In genomic region chr5:31470334-31470733, GRCm38 (mm10) we compare ENCODE assay signal across 9 mouse cellular contexts. TPM values are rescaled to one million over a fixed set of nuclear protein-coding genes. Genes with fewer than 3 reads are reported as not detected.
DNase-seq lines count a peak whose midpoint lies in the region; ATAC-seq and TF ChIP-seq lines count a peak whose summit lies in the region.
"Had no signal": no experiment of that assay in that cellular context is flagged by ENCODE, and none has a peak within 500 bp of the region (broad histone marks: within the 10 kb centered on the region; RNA-seq: fewer than 3 reads in every experiment).

No protein-coding gene starts in this region.

- no peak overlapping the region for H3K9ac ChIP-seq in kidney, embryonic 16.5 days (replicated peaks; ENCODE audit: low read length)
- H3K9ac ChIP-seq in CH12.LX (ENCODE audit: insufficient read depth, low read depth) = no peak overlapping the region
- no peak overlapping the region for H3K9ac ChIP-seq in embryonic facial prominence, embryonic 14.5 days (ENCODE audit: low read depth, low read length)
- H3K9ac ChIP-seq: limb, embryonic 13.5 days had no signal

- no peaks in the 10 kb centered on the region for H3K4me1 ChIP-seq in kidney, embryonic 16.5 days (ENCODE audit: insufficient read depth, low read length)
- H3K4me1 ChIP-seq in CH12.LX (ENCODE audit: control insufficient read depth in 1 of 2, insufficient read depth in 2 of 2) = peaks cover 0 to 6% of the 10 kb centered on the region in 2 experiments; a peak in 1 of 4 replicates
- H3K4me1 ChIP-seq in embryonic facial prominence, embryonic 14.5 days (ENCODE audit: control insufficient read depth, insufficient read depth, low read length) = no peaks in the 10 kb centered on the region
- no peaks in the 10 kb centered on the region for H3K4me1 ChIP-seq in lung, adult 2 months (ENCODE audit: control insufficient read depth, insufficient read depth, low read length)
- no peaks in the 10 kb centered on the region for H3K4me1 ChIP-seq in small intestine, adult 2 months (ENCODE audit: control insufficient read depth, insufficient read depth, insufficient read length, low read length)
- H3K4me1 ChIP-seq: limb, embryonic 13.5 days had no signal

- H3K27ac ChIP-seq in kidney, embryonic 16.5 days (ENCODE audit: low read length) = no peak overlapping the region
- no peak overlapping the region for H3K27ac ChIP-seq in CH12.LX (ENCODE audit: insufficient read depth, low read depth)
- no peak overlapping the region for H3K27ac ChIP-seq in embryonic facial prominence, embryonic 14.5 days (replicated peaks; ENCODE audit: low read depth, low read length)
- no peak overlapping the region for H3K27ac ChIP-seq in small intestine, adult 2 months (ENCODE audit: insufficient read depth, low read depth, low read length)
- H3K27ac ChIP-seq: limb, embryonic 13.5 days had no signal

- 73% methylated on average over 7 of the region's 7 CpGs for WGBS in kidney, embryonic 16.5 days
- 73% methylated on average over 7 of the region's 7 CpGs for WGBS in embryonic facial prominence, embryonic 14.5 days
- WGBS in lung, adult 2 months = 58% methylated on average over 7 of the region's 7 CpGs
- WGBS in small intestine, adult 2 months = 76% methylated on average over 7 of the region's 7 CpGs

- H3K36me3 ChIP-seq in kidney, embryonic 16.5 days (ENCODE audit: insufficient read depth, low read length) = peaks cover 61% of the 10 kb centered on the region
- peaks cover 68 to 90% of the 10 kb centered on the region in 2 experiments for H3K36me3 ChIP-seq in CH12.LX (replicated peaks in 1 of 2; ENCODE audit: control insufficient read depth in 1 of 2, insufficient read depth in 1 of 2, low read length in 1 of 2)
- H3K36me3 ChIP-seq in embryonic facial prominence, embryonic 14.5 days (ENCODE audit: control insufficient read depth, insufficient read depth, low read length) = peaks cover 90% of the 10 kb centered on the region
- peaks cover 55% of the 10 kb centered on the region for H3K36me3 ChIP-seq in small intestine, adult 2 months (ENCODE audit: control insufficient read depth, insufficient read depth, low read length)

- TF ChIP-seq EP300 in CH12.LX (IDR thresholded peaks at IDR 0.05; ENCODE audit: low read length) = no peak

- no peaks in the 10 kb centered on the region for H3K79me2 ChIP-seq in CH12.LX (replicated peaks; ENCODE audit: control insufficient read depth, extremely low read depth, insufficient read depth, poor library complexity, severe bottlenecking)

- no peak for TF ChIP-seq POLR2A in CH12.LX (IDR thresholded peaks at IDR 0.05; ENCODE audit: low read depth, low read length)
- no peak for TF ChIP-seq POLR2A in lung, adult 2 months (IDR thresholded peaks at IDR 0.05; ENCODE audit: borderline replicate concordance, extremely low read depth, low read depth, low read length)
- no peak for TF ChIP-seq POLR2A in small intestine, adult 2 months (IDR thresholded peaks at IDR 0.05; ENCODE audit: low read depth, low read length)

- TF ChIP-seq CTCF in CH12.LX (conservative IDR thresholded peaks at IDR 0.05 in 1 of 2, IDR thresholded peaks at IDR 0.05 in 1 of 2; ENCODE audit: low read depth in 2 of 2, low read length in 2 of 2) = peak; percentile 59 to 64
- TF ChIP-seq CTCF in lung, adult 2 months (IDR thresholded peaks at IDR 0.05; ENCODE audit: insufficient read depth, low read length) = peak; percentile 53
- peak; percentile 56; the same call in 1 of the 2 replicates for TF ChIP-seq CTCF in small intestine, adult 2 months (IDR thresholded peaks at IDR 0.05; ENCODE audit: extremely low read depth, insufficient read length, insufficient replicate concordance, low read depth, low read length)

- no peak for ATAC-seq in kidney, embryonic 16.5 days (ENCODE audit: low FRiP score, low TSS enrichment)
- no peak for ATAC-seq in embryonic facial prominence, embryonic 14.5 days (ENCODE audit: low read depth)
- ATAC-seq in erythroid progenitor cell, adult 5-6 weeks (replicated peaks; ENCODE audit: low FRiP score, poor library complexity, severe bottlenecking) = no peak

- TF ChIP-seq RAD21 in CH12.LX (IDR thresholded peaks at IDR 0.05; ENCODE audit: low read depth, low read length) = peak; percentile 27

- DNase-seq in kidney, adult 18-20 months = peak; percentile 47
- DNase-seq in CH12.LX (ENCODE audit: extremely low read depth) (peak; percentile 57), R1 (ENCODE audit: low read depth, low spot score) (peak; percentile 80)
- DNase-seq in embryonic facial prominence, embryonic 14.5 days (ENCODE audit: low spot score) = peak; percentile 14
- DNase-seq in lung, adult 2 months = peak; percentile 54

- no peaks in the 10 kb centered on the region for H3K9me3 ChIP-seq in kidney, embryonic 16.5 days (ENCODE audit: low read length)
- H3K9me3 ChIP-seq in CH12.LX (replicated peaks; ENCODE audit: low read length) = peaks cover 8% of the 10 kb centered on the region
- no peaks in the 10 kb centered on the region for H3K9me3 ChIP-seq in embryonic facial prominence, embryonic 14.5 days (ENCODE audit: control insufficient read depth, low read length)
- H3K9me3 ChIP-seq: limb, embryonic 13.5 days had no signal

- in situ Hi-C loops in CH12.LX (cut with MboI; ENCODE audit: low pct_ligation_motif_present, low pct_unique_long_range_greater_than_20kb, low sequenced_read_pairs) = no loop called here

- H3K4me3 ChIP-seq in kidney, embryonic 16.5 days (ENCODE audit: low read length) = no peak overlapping the region
- H3K4me3 ChIP-seq in CH12.LX (replicated peaks in 1 of 3; ENCODE audit: low read depth in 2 of 3, low read length in 2 of 3, poor library complexity in 1 of 3) = no peak overlapping the region
- H3K4me3 ChIP-seq in embryonic facial prominence, embryonic 14.5 days (ENCODE audit: low read depth, low read length) = no peak overlapping the region
- no peak overlapping the region for H3K4me3 ChIP-seq in lung, adult 2 months (replicated peaks; ENCODE audit: extremely low read depth, low read depth, low read length)
- H3K4me3 ChIP-seq in small intestine, adult 2 months (ENCODE audit: low read depth, low read length) = no peak overlapping the region
- H3K4me3 ChIP-seq: limb, embryonic 13.5 days had no signal

- H3K27me3 ChIP-seq in kidney, embryonic 16.5 days (ENCODE audit: insufficient read depth, low read length) = no peaks in the 10 kb centered on the region
- no peaks in the 10 kb centered on the region for H3K27me3 ChIP-seq in CH12.LX (replicated peaks)
- H3K27me3 ChIP-seq in embryonic facial prominence, embryonic 14.5 days (replicated peaks; ENCODE audit: control insufficient read depth, insufficient read depth, low read length) = no peaks in the 10 kb centered on the region
- no peaks in the 10 kb centered on the region for H3K27me3 ChIP-seq in small intestine, adult 2 months (ENCODE audit: control insufficient read depth, insufficient read depth, low read length)
- H3K27me3 ChIP-seq: limb, embryonic 13.5 days had no signal

- dilution Hi-C loops in CH12.LX (cut with MboI; ENCODE audit: extremely low pct_ligation_motif_present, extremely low pct_unique_long_range_greater_than_20kb, low sequenced_read_pairs) = no loop called here

- no peak overlapping the region for H3K4me2 ChIP-seq in kidney, embryonic 16.5 days (replicated peaks; ENCODE audit: low read depth, low read length)
- H3K4me2 ChIP-seq in CH12.LX (ENCODE audit: insufficient read depth, low read depth, poor library complexity, severe bottlenecking) = no peak overlapping the region
- H3K4me2 ChIP-seq in embryonic facial prominence, embryonic 14.5 days (ENCODE audit: low read depth, low read length) = no peak overlapping the region
- H3K4me2 ChIP-seq: limb, embryonic 13.5 days had no signal

RNA-seq across cellular contexts. Expression of gene 4930548H24Rik, which starts 15.2 kb away (rescaled TPM):
- 0.17 TPM in 1 of 2 replicates, not detected in the other for polyA plus RNA-seq in kidney, embryonic 16.5 days (2015; fragmentation: Nextera tagmentation; extraction: Ambion mirVana)
- total RNA-seq in CH12.LX (2012; rRNA removed) = 0.08 TPM in 1 of 2 replicates, not detected in the other
- total RNA-seq in CH12.LX (2014; rRNA removed) = 0.19 TPM in 1 of 2 replicates, not detected in the other
- polyA plus RNA-seq in CH12.LX (2012; ENCODE audit: insufficient read length, low read depth) = 0.18 TPM in 1 of 2 replicates, not detected in the other
- not detected in 2 replicates for polyA plus RNA-seq in embryonic facial prominence, embryonic 14.5 days (2014; fragmentation: Nextera tagmentation; extraction: Ambion mirVana)
- polyA plus RNA-seq in lung, adult 2 months (2012; rRNA removed) = not detected in 2 replicates
- polyA plus RNA-seq in small intestine, adult 2 months (2012; rRNA removed) = 0.04 TPM in 1 of 2 replicates, not detected in the other
- total RNA-seq in erythroid progenitor cell, adult 5-6 weeks (2015; ENCODE audit: low replicate concordance) = not detected in 2 replicates
- not detected in 2 replicates for total RNA-seq in erythroid progenitor cell, adult 5-6 weeks (2017; ENCODE audit: low replicate concordance)

RNA-seq across cellular contexts. Expression of gene Zfp512, which starts 18.1 kb away (rescaled TPM):
- 55.2 and 62.2 TPM in 2 replicates for polyA plus RNA-seq in kidney, embryonic 16.5 days (2015; fragmentation: Nextera tagmentation; extraction: Ambion mirVana)
- total RNA-seq in CH12.LX (2012; rRNA removed) (13.6 and 16.5 TPM in 2 replicates), CH12.LX (2014; rRNA removed) (16.0 and 17.2 TPM in 2 replicates)
- 15.4 and 16.5 TPM in 2 replicates for polyA plus RNA-seq in CH12.LX (2012; ENCODE audit: insufficient read length, low read depth)
- polyA plus RNA-seq in embryonic facial prominence, embryonic 14.5 days (2014; fragmentation: Nextera tagmentation; extraction: Ambion mirVana) = 39.1 and 43.6 TPM in 2 replicates
- polyA plus RNA-seq in lung, adult 2 months (2012; rRNA removed) = 8.3 and 14.4 TPM in 2 replicates
- 2.4 and 4.1 TPM in 2 replicates for polyA plus RNA-seq in small intestine, adult 2 months (2012; rRNA removed)
- total RNA-seq in erythroid progenitor cell, adult 5-6 weeks (2015; ENCODE audit: low replicate concordance) = 4.7 and 12.6 TPM in 2 replicates
- 14.2 and 33.2 TPM in 2 replicates for total RNA-seq in erythroid progenitor cell, adult 5-6 weeks (2017; ENCODE audit: low replicate concordance)

RNA-seq across cellular contexts. Expression of gene Gpn1, which starts 24.2 kb away (rescaled TPM):
- polyA plus RNA-seq in kidney, embryonic 16.5 days (2015; fragmentation: Nextera tagmentation; extraction: Ambion mirVana) = 67.2 and 68.0 TPM in 2 replicates
- total RNA-seq in CH12.LX (2012; rRNA removed) = 30.6 and 40.8 TPM in 2 replicates
- 37.3 and 47.5 TPM in 2 replicates for total RNA-seq in CH12.LX (2014; rRNA removed)
- 38.7 and 42.6 TPM in 2 replicates for polyA plus RNA-seq in CH12.LX (2012; ENCODE audit: insufficient read length, low read depth)
- polyA plus RNA-seq in embryonic facial prominence, embryonic 14.5 days (2014; fragmentation: Nextera tagmentation; extraction: Ambion mirVana) = 43.0 and 53.1 TPM in 2 replicates
- polyA plus RNA-seq in lung, adult 2 months (2012; rRNA removed) = 10.8 and 14.1 TPM in 2 replicates
- 1.9 and 3.1 TPM in 2 replicates for polyA plus RNA-seq in small intestine, adult 2 months (2012; rRNA removed)
- total RNA-seq in erythroid progenitor cell, adult 5-6 weeks (2015; ENCODE audit: low replicate concordance) = 1.3 and 6.1 TPM in 2 replicates
- total RNA-seq in erythroid progenitor cell, adult 5-6 weeks (2017; ENCODE audit: low replicate concordance) = 1.4 TPM in 1 of 2 replicates, not detected in the other

RNA-seq across cellular contexts. Expression of gene Slc4a1ap, which starts 56.5 kb away (rescaled TPM):
- 31.7 and 36.7 TPM in 2 replicates for polyA plus RNA-seq in kidney, embryonic 16.5 days (2015; fragmentation: Nextera tagmentation; extraction: Ambion mirVana)
- total RNA-seq in CH12.LX (2012; rRNA removed) (25.7 and 30.0 TPM in 2 replicates), CH12.LX (2014; rRNA removed) (27.9 and 31.0 TPM in 2 replicates)
- 41.1 and 50.6 TPM in 2 replicates for polyA plus RNA-seq in CH12.LX (2012; ENCODE audit: insufficient read length, low read depth)
- polyA plus RNA-seq in embryonic facial prominence, embryonic 14.5 days (2014; fragmentation: Nextera tagmentation; extraction: Ambion mirVana) = 22.4 and 23.4 TPM in 2 replicates
- polyA plus RNA-seq in lung, adult 2 months (2012; rRNA removed) = 13.4 and 15.8 TPM in 2 replicates
- 3.7 and 8.7 TPM in 2 replicates for polyA plus RNA-seq in small intestine, adult 2 months (2012; rRNA removed)
- total RNA-seq in erythroid progenitor cell, adult 5-6 weeks (2015; ENCODE audit: low replicate concordance) = 17.3 and 39.8 TPM in 2 replicates
- 29.6 and 41.9 TPM in 2 replicates for total RNA-seq in erythroid progenitor cell, adult 5-6 weeks (2017; ENCODE audit: low replicate concordance)

RNA-seq across cellular contexts. Expression of gene Supt7l, which starts 57.3 kb away (rescaled TPM):
- 26.1 and 32.7 TPM in 2 replicates for polyA plus RNA-seq in kidney, embryonic 16.5 days (2015; fragmentation: Nextera tagmentation; extraction: Ambion mirVana)
- total RNA-seq in CH12.LX (2012; rRNA removed) = 12.8 and 13.3 TPM in 2 replicates
- 15.9 and 16.8 TPM in 2 replicates for total RNA-seq in CH12.LX (2014; rRNA removed)
- polyA plus RNA-seq in CH12.LX (2012; ENCODE audit: insufficient read length, low read depth) = 13.2 and 16.2 TPM in 2 replicates
- polyA plus RNA-seq in embryonic facial prominence, embryonic 14.5 days (2014; fragmentation: Nextera tagmentation; extraction: Ambion mirVana) = 9.5 and 11.4 TPM in 2 replicates
- 10.9 and 13.3 TPM in 2 replicates for polyA plus RNA-seq in lung, adult 2 months (2012; rRNA removed)
- 4.2 and 6.8 TPM in 2 replicates for polyA plus RNA-seq in small intestine, adult 2 months (2012; rRNA removed)
- 12.6 TPM in 2 replicates for total RNA-seq in erythroid progenitor cell, adult 5-6 weeks (2015; ENCODE audit: low replicate concordance)
- 5.9 and 14.6 TPM in 2 replicates for total RNA-seq in erythroid progenitor cell, adult 5-6 weeks (2017; ENCODE audit: low replicate concordance)

Comparison
In these comparisons a context has a peak if more than half of its experiments do, and no peak if none do; other contexts are left out.
1. DNase-seq: peak in every context shown above with its lines; median percentile 80 in R1; 57 in CH12.LX; 54 in lung, adult 2 months; 47 in kidney, adult 18-20 months; 14 in embryonic facial prominence, embryonic 14.5 days.